Mouse (Mus musculus): ENCODE measurements around the gene Lin7a. TPM values are rescaled to one million over a fixed set of nuclear protein-coding genes. Genes with fewer than 3 reads are reported as not detected.

Lin7a gene
- polyA plus RNA-seq, 1 experiment from 2014 or later, result 4.5 TPM

- no peaks in the 10 kb centered on the region for H3K36me3 ChIP-seq
- no peak for ATAC-seq (ENCODE audit: insufficient number of reproducible peaks, insufficient read depth, low FRiP score, low TSS enrichment, low read depth)
- no peak overlapping the region for H3K27ac ChIP-seq
- H3K4me2 ChIP-seq, result no peak overlapping the region
- WGBS, result 90% methylated on average over 2 of the region's 2 CpGs
- no peaks in the 10 kb centered on the region for H3K9me3 ChIP-seq
- H3K9ac ChIP-seq, result no peak overlapping the region
- H3K4me1 ChIP-seq, result no peaks in the 10 kb centered on the region
- no peak overlapping the region for H3K4me3 ChIP-seq
- no peaks in the 10 kb centered on the region for H3K27me3 ChIP-seq
Observed at GRCm38 (mm10) chr10:107245961-107246460, 25.5 kb upstream of the Lin7a start.

- H3K4me1 ChIP-seq, result no peaks in the 10 kb centered on the region
- no peak overlapping the region for H3K9ac ChIP-seq
- H3K27me3 ChIP-seq, result no peaks in the 10 kb centered on the region
- H3K9me3 ChIP-seq, result no peaks in the 10 kb centered on the region
- H3K4me2 ChIP-seq, result no peak overlapping the region
- no peak overlapping the region for H3K27ac ChIP-seq
- no peak overlapping the region for H3K4me3 ChIP-seq
- H3K36me3 ChIP-seq, result no peaks in the 10 kb centered on the region
- no peak for ATAC-seq (ENCODE audit: insufficient number of reproducible peaks, insufficient read depth, low FRiP score, low TSS enrichment, low read depth)
- 64% methylated on average over 6 of the region's 6 CpGs for WGBS
Observed at GRCm38 (mm10) chr10:107247001-107247670, 24.4 kb upstream of the Lin7a start.

GRCm38 (mm10) chr10:107248481-107248880 lies 23.0 kb upstream of the Lin7a start:
- H3K4me3 ChIP-seq, result no peak overlapping the region
- ATAC-seq (ENCODE audit: insufficient number of reproducible peaks, insufficient read depth, low FRiP score, low TSS enrichment, low read depth), result no peak
- 89% methylated on average over 8 of the region's 8 CpGs for WGBS

GRCm38 (mm10) chr10:107249056-107249455 lies 22.4 kb upstream of the Lin7a start:
- Histone ChIP-seq H3K36me3 (no peaks in the 10 kb centered on the region), H3K4me2 (no peak overlapping the region), H3K9ac (no peak overlapping the region), H3K9me3 (no peaks in the 10 kb centered on the region), H3K4me1 (no peaks in the 10 kb centered on the region), H3K27me3 (no peaks in the 10 kb centered on the region), H3K27ac (no peak overlapping the region), H3K4me3 (no peak overlapping the region)
- WGBS, result 87% methylated on average over 7 of the region's 7 CpGs
- no peak for ATAC-seq (ENCODE audit: insufficient number of reproducible peaks, insufficient read depth, low FRiP score, low TSS enrichment, low read depth)

More at GRCm38 (mm10) chr10:107248481-107248880, 23.0 kb upstream of the Lin7a start:
- H3K9me3 ChIP-seq, result no peaks in the 10 kb centered on the region
- H3K27ac ChIP-seq, result no peak overlapping the region
- no peaks in the 10 kb centered on the region for H3K36me3 ChIP-seq
- H3K9ac ChIP-seq, result no peak overlapping the region
- H3K27me3 ChIP-seq, result no peaks in the 10 kb centered on the region
- no peaks in the 10 kb centered on the region for H3K4me1 ChIP-seq
- no peak overlapping the region for H3K4me2 ChIP-seq

GRCm38 (mm10) chr10:107249606-107250186 lies 21.8 kb upstream of the Lin7a start:
- 53% methylated on average over 5 of the region's 5 CpGs for WGBS
- no peak for ATAC-seq (ENCODE audit: insufficient number of reproducible peaks, insufficient read depth, low FRiP score, low TSS enrichment, low read depth)

GRCm38 (mm10) chr10:107250346-107251210 lies 20.9 kb upstream of the Lin7a start:
- Histone ChIP-seq H3K4me3 (no peak overlapping the region), H3K27ac (no peak overlapping the region), H3K36me3 (no peaks in the 10 kb centered on the region), H3K9ac (no peak overlapping the region), H3K9me3 (no peaks in the 10 kb centered on the region), H3K4me1 (no peaks in the 10 kb centered on the region), H3K27me3 (no peaks in the 10 kb centered on the region), H3K4me2 (no peak overlapping the region)
- WGBS, result 79% methylated on average over 7 of the region's 7 CpGs
- no peak for ATAC-seq (ENCODE audit: insufficient number of reproducible peaks, insufficient read depth, low FRiP score, low TSS enrichment, low read depth)

More at GRCm38 (mm10) chr10:107249606-107250186, 21.8 kb upstream of the Lin7a start:
- H3K9me3 ChIP-seq, result no peaks in the 10 kb centered on the region
- H3K27me3 ChIP-seq, result no peaks in the 10 kb centered on the region
- no peak overlapping the region for H3K27ac ChIP-seq
- no peaks in the 10 kb centered on the region for H3K4me1 ChIP-seq
- H3K4me2 ChIP-seq, result no peak overlapping the region
- no peaks in the 10 kb centered on the region for H3K36me3 ChIP-seq
- no peak overlapping the region for H3K4me3 ChIP-seq
- no peak overlapping the region for H3K9ac ChIP-seq

- H3K4me2 ChIP-seq, result no peak overlapping the region
- no peak overlapping the region for H3K4me3 ChIP-seq
- no peaks in the 10 kb centered on the region for H3K36me3 ChIP-seq
- no peaks in the 10 kb centered on the region for H3K9me3 ChIP-seq
- H3K9ac ChIP-seq, result no peak overlapping the region
- ATAC-seq (ENCODE audit: insufficient number of reproducible peaks, insufficient read depth, low FRiP score, low TSS enrichment, low read depth), result no peak
- WGBS, result 83% methylated on average over 2 of the region's 2 CpGs
- H3K27ac ChIP-seq, result no peak overlapping the region
- H3K27me3 ChIP-seq, result no peaks in the 10 kb centered on the region
- no peaks in the 10 kb centered on the region for H3K4me1 ChIP-seq
Observed at GRCm38 (mm10) chr10:107251271-107251670, 20.2 kb upstream of the Lin7a start.

GRCm38 (mm10) chr10:107251801-107252502 lies 19.5 kb upstream of the Lin7a start:
- Histone ChIP-seq H3K9me3 (no peaks in the 10 kb centered on the region), H3K27ac (no peak overlapping the region), H3K9ac (no peak overlapping the region), H3K27me3 (no peaks in the 10 kb centered on the region), H3K4me3 (no peak overlapping the region), H3K4me2 (no peak overlapping the region), H3K36me3 (no peaks in the 10 kb centered on the region), H3K4me1 (no peaks in the 10 kb centered on the region)
- no peak for ATAC-seq (ENCODE audit: insufficient number of reproducible peaks, insufficient read depth, low FRiP score, low TSS enrichment, low read depth)
- WGBS, result 90% methylated on average over 2 of the region's 2 CpGs

- whole genome bisulfite sequencing, result 79% methylated on average over 3 of the region's 3 CpGs
- no peak overlapping the region for H3K4me2 ChIP-seq
- no peaks in the 10 kb centered on the region for H3K9me3 ChIP-seq
Observed at GRCm38 (mm10) chr10:107252503-107252815, 19.0 kb upstream of the Lin7a start.

GRCm38 (mm10) chr10:107253191-107253965 lies 18.1 kb upstream of the Lin7a start:
- Histone ChIP-seq H3K9me3 (no peaks in the 10 kb centered on the region), H3K4me2 (no peak overlapping the region), H3K27ac (no peak overlapping the region), H3K4me3 (no peak overlapping the region), H3K9ac (no peak overlapping the region), H3K36me3 (no peaks in the 10 kb centered on the region), H3K4me1 (no peaks in the 10 kb centered on the region), H3K27me3 (no peaks in the 10 kb centered on the region)
- WGBS, result 90% methylated on average over 4 of the region's 4 CpGs
- ATAC-seq (ENCODE audit: insufficient number of reproducible peaks, insufficient read depth, low FRiP score, low TSS enrichment, low read depth), result no peak

More at GRCm38 (mm10) chr10:107252503-107252815, 19.0 kb upstream of the Lin7a start:
- ATAC-seq (ENCODE audit: insufficient number of reproducible peaks, insufficient read depth, low FRiP score, low TSS enrichment, low read depth), result no peak
- H3K9ac ChIP-seq, result no peak overlapping the region
- no peaks in the 10 kb centered on the region for H3K4me1 ChIP-seq
- no peak overlapping the region for H3K4me3 ChIP-seq
- no peaks in the 10 kb centered on the region for H3K36me3 ChIP-seq
- H3K27me3 ChIP-seq, result no peaks in the 10 kb centered on the region
- no peak overlapping the region for H3K27ac ChIP-seq

- Histone ChIP-seq H3K36me3 (no peaks in the 10 kb centered on the region), H3K9ac (no peak overlapping the region), H3K27ac (no peak overlapping the region), H3K9me3 (no peaks in the 10 kb centered on the region), H3K4me1 (no peaks in the 10 kb centered on the region), H3K4me3 (no peak overlapping the region), H3K27me3 (no peaks in the 10 kb centered on the region), H3K4me2 (no peak overlapping the region)
- ATAC-seq (ENCODE audit: insufficient number of reproducible peaks, insufficient read depth, low FRiP score, low TSS enrichment, low read depth), result no peak
Observed at GRCm38 (mm10) chr10:107254656-107255055, 16.8 kb upstream of the Lin7a start.
